Mouse (Mus musculus) cerebellum, postnatal 36 days (tissue): Measurements from ENCODE around the gene Ppp1r12c.

Experiments used
- DNase-seq, 2 experiments: peaks; one replicate each; pipeline ENCODE4 v3.0.0; 2021 to 2022; ENCODE audit warnings: mixed read lengths in 2 of 2

Gene Ppp1r12c

GRCm38 (mm10) chr7:4491308-4491707, 10.2 kb downstream of the Ppp1r12c start:
- DNase-seq: no peak

GRCm38 (mm10) chr7:4482281-4482680, 19.2 kb downstream of the Ppp1r12c start:
- DNase-seq: no peak

DNA sequence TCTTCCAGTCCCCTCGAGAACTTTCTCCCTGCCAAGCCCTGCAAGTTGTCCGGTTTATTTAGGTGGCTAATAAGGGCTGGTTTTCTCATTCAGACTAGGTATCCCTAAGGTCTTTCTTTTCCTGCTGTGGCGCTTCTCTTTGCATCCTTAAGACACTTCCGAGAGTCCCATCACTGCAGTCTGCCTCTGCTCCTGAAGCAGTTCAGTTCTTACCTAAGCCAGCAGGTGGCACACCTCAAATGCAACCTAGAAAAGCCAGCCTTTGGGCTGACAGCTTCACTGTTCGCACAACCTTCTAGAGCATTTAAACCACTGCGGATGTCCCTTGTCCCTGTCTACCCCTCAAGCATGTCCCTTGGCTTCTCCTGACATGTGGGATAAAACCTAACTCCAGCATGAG, 21.8 kb downstream of the Ppp1r12c start:
- peak; percentile 54 to 60 for DNase-seq

GRCm38 (mm10) chr7:4478796-4479291, 22.6 kb downstream of the Ppp1r12c start:
- no peak for DNase-seq

GRCm38 (mm10) chr7:4478021-4478795, 23.3 kb downstream of the Ppp1r12c start:
- peak; percentile 71 to 74 for DNase-seq

DNA sequence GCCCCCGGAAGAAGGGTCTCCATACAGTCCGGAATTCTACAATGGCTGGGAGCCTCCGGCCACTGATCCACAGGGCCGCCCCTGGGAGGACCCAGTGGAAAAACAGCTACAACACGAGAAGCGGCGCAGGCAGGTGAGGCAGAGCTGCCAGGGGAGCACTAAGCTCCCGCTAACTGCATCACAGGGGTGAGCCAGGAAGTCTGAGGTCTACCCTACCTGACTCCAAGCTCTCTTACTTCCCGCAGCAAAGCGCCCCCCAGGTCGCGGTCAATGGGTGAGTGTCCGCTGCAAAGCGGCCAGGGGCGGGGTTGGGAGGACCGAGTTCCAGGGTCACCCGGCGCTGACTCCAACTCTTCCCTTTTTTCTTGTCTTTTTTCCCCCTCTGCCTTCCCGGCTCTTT, 27.5 kb downstream of the Ppp1r12c start:
- DNase-seq: no peak

- DNase-seq: peak; percentile 78 to 79
Observed at GRCm38 (mm10) chr7:4471179-4471555, 30.3 kb downstream of the Ppp1r12c start.

DNA sequence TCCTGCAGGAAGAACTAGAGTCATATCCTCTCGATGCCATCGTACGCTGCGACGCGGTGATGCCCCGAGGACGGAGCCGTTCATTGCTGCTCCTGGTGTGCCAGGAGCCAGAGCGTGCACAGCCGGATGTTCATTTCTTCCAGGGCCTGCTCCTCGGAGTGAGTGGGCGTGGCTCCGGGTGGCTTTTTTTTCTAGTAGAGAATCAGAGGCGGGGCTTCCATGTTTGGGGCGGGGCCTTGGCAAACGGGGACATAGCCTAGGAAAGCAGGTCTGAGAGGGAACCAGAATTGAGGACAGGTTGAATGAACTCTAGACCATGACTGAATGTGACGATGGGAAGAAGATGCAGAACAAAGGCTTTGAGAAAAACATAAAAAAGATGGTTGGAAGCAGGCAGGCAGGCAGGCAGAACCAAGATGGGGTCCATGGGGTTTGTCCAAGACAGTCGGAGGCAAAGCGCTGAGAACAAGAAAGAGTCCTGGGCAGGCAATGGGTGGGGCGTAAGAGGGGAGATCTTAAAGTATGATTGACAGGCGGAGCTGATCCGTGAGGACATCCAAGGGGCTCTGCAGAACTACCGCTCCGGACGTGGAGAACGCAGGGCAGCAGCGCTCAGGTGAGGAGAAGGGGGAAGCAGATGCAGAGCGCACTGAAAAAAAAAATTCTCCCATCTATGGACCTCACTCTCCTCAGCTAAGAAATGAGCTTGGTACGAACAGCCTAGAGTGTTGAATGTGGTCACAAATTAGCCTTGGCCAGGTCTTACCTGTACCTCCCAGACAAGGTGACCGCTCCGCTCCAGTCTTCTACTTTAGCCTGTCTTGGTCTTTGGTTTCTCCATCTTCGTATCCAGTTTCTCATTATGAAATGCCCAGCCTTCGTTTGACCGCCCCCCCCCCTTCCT, 31.0 kb downstream of the Ppp1r12c start:
- DNase-seq: peak; percentile 49 to 54

- DNase-seq: no peak
Observed at GRCm38 (mm10) chr7:4467801-4468200, 33.7 kb downstream of the Ppp1r12c start.

DNA sequence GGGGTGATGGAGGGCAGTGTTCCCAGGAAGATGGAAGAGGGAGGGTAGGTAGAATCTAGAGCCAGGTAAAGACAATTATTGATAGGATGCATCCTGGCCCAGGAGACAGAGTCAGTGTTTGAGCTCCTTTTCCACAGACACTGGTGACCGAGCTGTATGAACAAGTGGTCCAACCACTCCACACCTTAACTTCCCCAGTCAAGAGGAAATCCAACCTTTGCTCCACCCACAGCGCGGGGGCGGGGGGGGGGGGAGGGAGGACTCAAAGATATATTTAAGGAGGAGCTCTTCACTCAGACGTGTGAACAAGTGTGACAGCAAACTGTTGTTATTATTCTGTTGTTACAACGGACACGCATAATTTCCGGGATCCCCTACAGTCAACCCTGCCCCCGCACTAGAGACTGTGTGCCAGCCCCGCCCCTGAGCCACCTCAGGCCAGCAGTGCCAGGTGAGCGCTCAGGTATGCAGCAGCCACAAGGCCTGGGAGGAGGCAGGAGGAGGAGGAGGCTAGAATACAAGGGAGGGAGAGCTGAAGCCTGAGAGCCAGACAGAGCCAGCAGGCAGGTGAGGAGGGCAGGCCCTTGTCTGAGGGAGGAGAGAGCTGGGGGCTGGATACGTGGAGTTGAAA, 37.2 kb downstream of the Ppp1r12c start:
- no peak for DNase-seq

GRCm38 (mm10) chr7:4460576-4461434, 40.7 kb downstream of the Ppp1r12c start, which contains the start of gene Eps8l1:
Eps8l1 (plus strand) TSS chr7:4460674.
- no peak for DNase-seq

DNA sequence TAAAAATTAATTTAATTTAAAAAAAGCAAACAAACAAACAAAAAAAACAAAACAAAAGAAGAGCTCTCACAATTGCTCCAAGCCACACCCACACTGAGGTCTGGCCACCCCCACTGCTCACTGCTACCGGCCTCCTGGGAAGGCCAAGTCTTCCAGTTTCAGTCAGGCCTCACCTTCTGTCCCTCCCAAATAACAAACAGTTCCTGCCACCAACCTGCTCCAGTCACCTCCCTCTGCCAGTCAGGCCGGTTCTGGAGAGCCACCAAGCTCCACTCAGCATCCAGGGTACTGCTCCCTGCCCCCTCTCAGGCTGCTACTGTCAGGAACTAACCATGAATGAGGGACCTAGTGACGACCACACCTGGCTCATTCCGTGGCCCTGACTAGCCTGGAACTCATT, 48.8 kb downstream of the Ppp1r12c start:
- no peak for DNase-seq

GRCm38 (mm10) chr7:4449211-4449610, 52.3 kb downstream of the Ppp1r12c start:
- no peak for DNase-seq

GRCm38 (mm10) chr7:4448439-4448838, 53.0 kb downstream of the Ppp1r12c start:
- DNase-seq: no peak

DNA sequence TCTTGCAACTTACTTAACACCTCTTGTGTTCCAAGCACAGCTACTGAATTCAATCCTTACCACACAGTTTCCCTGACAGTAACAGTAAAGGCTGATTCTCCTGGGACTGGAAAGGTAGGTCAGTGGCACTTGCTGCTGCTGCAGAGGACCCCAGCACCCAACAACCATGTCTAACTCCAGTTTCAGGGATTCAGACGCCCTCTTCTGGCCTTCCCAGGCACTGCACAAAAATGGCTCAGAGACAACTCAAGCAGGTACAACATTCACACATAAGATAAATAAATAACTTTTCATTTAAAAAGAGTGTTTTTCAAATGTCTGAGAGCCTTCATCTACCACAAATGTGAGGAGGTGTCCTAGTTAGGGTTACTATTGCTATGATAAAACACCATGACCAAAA, 54.3 kb downstream of the Ppp1r12c start:
- DNase-seq: no peak

GRCm38 (mm10) chr7:4445216-4445791, 56.2 kb downstream of the Ppp1r12c start, which contains the start of gene Rdh13:
Rdh13 (minus strand) TSS chr7:4445649.
- peak; percentile 87 to 88 for DNase-seq

DNA sequence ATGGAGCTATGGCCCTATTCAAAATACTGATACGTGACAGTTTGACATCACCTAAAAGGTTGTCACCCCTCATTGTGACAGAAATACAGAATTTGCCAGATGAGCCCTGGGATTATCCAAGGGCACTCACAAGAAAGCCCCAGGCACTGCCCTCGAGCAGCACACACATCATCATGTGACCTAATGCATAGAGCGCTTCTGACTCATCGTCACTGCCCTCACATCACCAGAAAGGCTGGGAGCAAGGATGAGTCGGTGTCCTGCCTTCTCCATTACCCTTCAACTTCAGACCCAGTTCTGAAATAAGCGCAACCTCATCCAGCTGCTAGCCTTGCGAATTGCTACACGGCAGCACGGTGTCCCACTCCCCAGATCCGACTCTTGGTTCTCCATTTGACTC, 60.9 kb downstream of the Ppp1r12c start:
- no peak for DNase-seq

- DNase-seq: no peak
Observed at GRCm38 (mm10) chr7:4437721-4438120, 63.8 kb downstream of the Ppp1r12c start.

- no peak for DNase-seq
Observed at GRCm38 (mm10) chr7:4432026-4432425, 69.5 kb downstream of the Ppp1r12c start.

DNA sequence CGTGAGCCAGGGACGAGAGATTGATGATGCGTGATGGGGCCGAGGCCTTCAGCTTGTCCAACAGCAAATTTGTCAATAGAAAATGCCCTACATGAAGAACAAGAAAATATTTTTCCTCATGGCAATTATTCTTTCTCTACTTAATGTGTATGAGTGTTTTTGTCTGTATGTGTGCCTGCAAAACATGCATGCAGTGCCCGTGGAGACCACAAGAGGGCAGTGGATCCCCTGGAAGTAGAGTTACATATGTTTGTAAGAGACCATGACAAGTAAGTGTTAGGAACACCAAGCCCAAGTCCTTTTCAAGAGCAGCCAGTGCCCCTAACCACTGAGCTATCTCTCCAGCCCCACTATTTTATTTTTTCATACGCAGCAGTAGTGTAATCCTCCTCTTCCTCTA, 69.9 kb downstream of the Ppp1r12c start:
- peak; percentile 56 to 62 for DNase-seq
